Mouse (Mus musculus): ENCODE measurements around the gene Rnls. TPM values are rescaled to one million over a fixed set of nuclear protein-coding genes. Genes with fewer than 3 reads are reported as not detected.

Rnls gene
- polyA plus RNA-seq, 1 experiment, result 1.0 TPM

DNA sequence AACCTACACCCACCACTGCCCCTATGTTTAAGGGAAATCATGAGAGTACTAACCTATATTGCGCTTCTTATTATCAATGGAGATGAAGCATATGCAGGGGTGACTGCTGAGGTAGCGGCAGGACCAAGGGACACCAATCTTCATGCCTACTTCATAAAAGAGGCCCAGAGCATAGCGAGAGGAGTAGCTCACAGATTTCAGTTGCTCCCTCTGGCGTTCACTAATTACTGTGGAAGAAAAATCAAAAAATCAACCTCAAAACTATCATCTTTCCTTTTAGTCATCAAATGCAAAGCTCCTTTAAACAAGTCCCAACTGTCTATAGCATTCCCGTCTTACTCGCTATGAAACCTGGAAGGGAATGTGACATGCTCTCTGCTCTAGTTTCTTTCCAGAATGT is 189.7 kb downstream of the Rnls start:
- no peak for DNase-seq (ENCODE audit: extremely low spot score in 1 of 2, low spot score in 1 of 2)

DNA sequence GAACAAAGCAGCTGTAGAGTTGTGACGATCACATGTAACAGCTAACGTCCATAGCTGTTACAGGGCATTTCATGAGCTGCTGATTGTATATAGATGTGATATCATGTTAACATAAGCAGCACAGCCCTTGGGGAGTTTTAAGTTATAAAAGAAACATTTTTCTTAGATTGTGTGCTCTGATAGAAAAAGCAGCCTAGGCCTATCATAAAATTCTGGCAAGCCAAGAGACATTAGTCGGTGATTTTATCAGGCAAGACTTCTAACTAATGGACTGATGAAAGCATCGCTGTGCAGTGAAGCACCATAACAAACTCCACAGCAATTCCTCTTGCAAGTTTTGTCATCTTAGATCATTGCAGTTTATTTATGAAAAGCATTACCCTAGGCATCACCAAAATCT is 190.9 kb downstream of the Rnls start:
- no peak for DNase-seq (ENCODE audit: extremely low spot score in 1 of 2, low spot score in 1 of 2)

DNA sequence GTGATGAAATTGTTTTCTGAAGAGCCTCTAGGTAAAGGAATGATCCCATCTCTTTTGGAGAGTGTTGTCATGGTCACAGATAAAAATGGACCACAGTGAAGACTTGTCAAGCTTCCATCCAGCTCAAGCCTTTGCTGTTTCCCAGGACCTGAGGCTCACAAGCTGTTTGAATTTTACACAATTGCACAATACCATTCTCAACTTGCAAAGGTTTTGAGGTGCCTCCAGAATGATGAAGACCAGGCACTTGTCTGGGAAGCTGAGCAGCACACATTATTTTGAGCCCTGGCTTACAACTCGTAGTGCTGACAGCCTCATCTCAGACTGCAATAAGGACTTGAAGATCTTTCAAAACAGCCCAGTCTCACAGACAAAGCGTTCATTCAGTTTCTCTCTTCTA is 200.0 kb downstream of the Rnls start:
- DNase-seq (ENCODE audit: extremely low spot score in 1 of 2, low spot score in 1 of 2), result no peak

DNA sequence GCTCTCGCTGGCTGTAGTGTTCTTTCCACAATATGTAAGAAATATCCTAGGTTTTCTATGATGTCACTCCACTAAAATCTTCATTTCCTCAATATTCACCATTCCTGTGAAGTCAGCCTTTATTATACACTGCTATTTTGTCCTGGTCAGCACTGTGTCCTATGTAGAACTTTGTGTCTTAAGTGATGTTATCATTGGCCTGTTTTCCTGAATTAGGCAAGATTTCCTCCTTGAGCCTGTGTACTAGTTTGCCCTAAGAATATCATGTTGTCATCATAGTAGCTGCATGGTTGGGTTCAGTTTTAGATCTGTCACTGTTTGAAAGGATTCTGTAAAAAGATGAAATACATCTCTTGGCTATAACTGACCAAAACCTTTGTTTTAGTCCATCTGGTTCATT is 203.3 kb downstream of the Rnls start:
- DNase-seq (ENCODE audit: extremely low spot score in 1 of 2, low spot score in 1 of 2), result no peak

DNA sequence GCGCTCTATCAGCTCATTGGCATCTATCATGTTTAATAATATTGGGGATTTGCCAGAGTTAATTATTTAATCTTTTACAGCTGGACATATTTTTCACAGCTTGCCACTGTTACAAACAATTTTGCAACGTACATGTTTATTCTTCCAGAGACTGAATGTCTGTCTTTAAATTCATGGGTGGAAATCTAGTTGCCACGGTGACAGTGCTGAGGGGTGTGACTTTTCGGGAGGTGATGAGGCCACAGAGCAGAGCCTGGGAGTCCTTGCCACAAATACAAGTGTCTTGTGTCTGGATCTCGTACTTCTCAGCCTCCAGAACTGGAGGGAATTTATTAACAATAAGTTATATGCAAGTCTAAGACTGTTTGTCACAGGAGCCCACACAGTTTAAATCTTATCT is 212.5 kb downstream of the Rnls start:
- no peak for DNase-seq (ENCODE audit: extremely low spot score in 1 of 2, low spot score in 1 of 2)

DNA sequence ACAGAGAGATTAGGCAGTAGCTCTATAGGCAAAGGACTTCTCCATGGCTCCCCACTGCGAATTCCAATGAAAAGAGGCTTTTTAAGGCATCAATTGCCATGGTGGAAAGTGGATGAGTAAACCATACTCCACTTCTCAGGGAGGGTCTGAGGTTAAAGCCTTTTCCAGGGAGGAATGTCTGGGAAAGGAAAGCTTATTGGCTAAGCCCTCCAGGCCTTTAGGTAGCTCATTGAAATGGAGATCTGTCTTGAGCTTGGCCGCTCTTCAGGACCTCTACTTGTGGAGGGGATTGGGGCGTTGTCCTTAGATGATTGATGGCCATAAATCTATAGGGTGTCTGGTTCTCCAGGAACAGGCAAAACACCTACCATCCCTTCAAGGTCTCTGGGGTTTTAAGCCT is 213.2 kb downstream of the Rnls start:
- no peak for DNase-seq (ENCODE audit: extremely low spot score in 1 of 2, low spot score in 1 of 2)

DNA sequence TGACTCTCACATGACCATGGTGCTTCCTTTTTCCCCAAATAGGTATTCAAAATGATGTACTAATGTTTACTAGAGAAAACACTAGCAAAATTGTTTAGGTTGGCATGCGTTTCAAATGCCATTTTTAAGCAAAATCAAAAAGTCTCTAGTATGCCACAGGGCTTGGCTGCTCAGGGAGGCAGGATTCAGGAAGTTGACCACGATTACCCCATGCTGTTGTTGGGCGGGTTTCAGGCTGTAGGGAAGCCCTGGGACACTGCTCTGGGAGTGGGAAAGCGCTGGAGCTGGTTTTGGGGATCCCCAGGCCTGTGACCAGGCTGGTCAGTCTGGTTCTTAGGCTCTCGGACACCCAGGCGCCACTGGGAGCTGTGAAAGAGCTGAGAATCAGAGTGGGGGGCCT is 213.7 kb downstream of the Rnls start:
- no peak for DNase-seq (ENCODE audit: extremely low spot score in 1 of 2, low spot score in 1 of 2)

DNA sequence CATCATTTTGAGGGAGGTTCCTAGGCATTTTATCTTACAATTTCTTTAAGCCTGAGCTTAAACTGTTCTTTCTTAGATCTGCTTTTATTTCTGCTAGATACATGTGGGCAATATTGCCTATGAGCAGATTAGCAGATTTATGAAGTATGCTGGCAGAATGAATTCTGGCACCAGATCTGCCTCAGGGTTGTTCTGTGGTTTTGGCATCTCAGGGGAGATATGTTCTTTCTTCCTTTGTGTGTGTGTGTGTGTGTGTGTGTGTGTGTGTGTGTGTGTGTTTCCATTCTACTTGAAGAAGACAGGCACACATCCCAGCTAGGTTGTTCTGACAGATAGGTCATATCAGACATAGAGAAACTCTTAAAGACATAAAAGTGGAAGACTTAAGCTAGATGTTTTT is 218.1 kb downstream of the Rnls start:
- DNase-seq (ENCODE audit: extremely low spot score in 1 of 2, low spot score in 1 of 2), result no peak

DNA sequence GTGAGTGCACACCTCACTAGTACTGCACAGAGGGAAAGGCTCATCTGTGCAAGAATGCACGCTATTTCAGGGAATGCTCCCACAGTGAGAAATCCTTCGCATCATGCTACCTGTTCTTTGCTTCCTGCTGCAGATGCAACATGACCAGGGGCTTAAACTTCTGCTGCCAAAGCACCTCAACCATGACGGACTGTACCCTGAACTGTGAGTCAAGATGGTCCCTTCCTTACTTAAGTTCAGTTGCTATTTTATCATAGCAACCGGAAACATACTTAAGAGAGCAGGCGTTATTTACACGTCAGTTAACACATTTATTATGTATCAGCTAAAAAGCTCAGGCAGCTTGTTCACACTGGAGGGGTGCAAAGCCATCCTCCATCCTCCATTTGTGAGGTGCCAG is 222.2 kb downstream of the Rnls start:
- DNase-seq (ENCODE audit: extremely low spot score in 1 of 2, low spot score in 1 of 2), result no peak

DNA sequence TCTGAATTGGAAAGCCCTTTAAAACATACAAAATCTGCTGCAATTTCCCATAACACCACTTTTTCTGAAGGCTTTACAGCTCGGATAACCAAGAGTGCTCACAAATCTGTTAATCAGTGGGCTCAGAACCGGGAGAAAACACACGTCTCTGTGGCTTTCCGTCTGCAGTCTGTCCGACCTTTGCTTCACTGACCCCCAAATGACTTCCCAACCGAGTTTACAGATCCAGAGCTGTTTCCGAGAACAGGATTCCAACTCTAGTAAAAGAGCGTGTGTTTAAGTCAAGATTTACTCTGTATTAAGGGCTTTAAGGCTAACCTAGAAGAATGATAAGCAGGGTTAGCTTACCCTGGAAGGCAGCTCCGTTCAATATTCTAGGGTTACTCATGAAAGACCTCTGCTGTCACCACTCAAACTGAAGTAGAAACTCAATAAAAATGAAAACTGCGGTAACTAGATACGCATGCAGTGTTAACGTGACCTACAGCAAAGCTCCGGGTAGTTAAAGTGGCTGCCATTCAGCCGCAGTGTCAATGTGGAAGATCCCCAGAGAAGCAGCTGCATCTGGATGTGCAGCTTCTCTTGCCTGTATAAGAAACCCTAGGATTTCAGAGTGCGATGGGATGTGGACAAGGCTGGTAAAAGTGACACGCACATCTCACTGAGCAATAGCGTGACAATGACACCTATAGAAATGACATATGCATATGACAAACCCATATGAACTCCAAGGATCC is 224.4 kb downstream of the Rnls start:
- no peak for DNase-seq (ENCODE audit: extremely low spot score in 1 of 2, low spot score in 1 of 2)

DNA sequence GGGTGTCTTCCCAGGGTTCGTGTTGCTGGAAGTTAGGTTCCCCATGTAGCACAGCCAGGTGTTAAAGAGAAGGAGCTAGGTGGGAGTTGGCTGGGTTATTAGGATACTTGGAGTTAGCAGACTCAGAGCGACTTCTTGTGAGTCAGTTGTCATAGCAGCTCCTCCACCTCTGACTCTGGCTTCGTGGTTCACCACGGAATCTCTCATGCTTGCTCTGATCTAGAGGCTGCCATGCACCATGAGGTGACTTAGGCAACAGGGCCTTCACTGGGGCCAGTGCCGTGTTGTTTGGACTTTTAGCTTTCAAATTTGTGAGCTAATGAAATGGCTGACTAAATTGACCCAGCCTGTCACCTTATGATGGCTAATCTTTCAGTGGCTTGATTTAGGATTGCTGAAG is 227.3 kb downstream of the Rnls start:
- DNase-seq (ENCODE audit: extremely low spot score in 1 of 2, low spot score in 1 of 2), result no peak

DNA sequence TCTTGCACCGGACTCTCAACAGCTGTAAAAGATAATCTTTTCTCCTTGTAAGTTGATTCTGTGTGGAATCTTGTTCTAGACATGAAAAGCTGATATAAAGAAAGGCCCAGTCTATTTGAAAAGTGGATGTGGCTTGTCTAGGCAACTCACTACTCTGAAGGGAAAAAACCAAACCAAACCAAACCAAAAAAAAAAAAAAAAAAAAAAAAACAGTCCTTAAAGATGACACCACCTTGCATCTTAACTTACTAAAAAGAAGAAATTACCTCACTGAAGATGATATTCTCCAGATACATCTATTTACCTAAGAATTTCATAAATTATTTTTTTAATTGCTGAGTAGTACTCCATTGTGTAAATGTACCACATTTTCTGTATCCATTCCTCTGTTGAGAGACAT is 230.2 kb downstream of the Rnls start:
- DNase-seq (ENCODE audit: extremely low spot score in 1 of 2, low spot score in 1 of 2), result no peak

DNA sequence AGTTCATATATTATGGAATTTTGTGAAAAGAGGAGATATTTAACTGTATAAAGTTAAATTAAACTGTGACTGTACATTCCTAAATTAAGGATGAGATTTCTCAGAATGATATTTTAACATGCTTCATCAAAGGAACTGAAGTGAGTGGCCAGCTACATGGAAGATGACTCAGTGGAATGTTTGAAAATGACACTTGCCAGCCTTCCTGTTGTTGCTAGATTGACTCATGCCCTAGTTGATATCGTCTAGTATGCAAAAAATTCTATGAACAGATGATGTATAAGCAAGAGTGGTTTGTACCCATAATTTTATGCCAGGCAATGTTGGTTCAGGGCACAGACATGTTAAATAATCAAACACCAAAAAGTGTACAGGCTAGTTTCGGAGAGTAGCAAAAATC is 232.2 kb downstream of the Rnls start:
- DNase-seq (ENCODE audit: extremely low spot score in 1 of 2, low spot score in 1 of 2), result peak in 1 of 2 experiments; percentile 3

DNA sequence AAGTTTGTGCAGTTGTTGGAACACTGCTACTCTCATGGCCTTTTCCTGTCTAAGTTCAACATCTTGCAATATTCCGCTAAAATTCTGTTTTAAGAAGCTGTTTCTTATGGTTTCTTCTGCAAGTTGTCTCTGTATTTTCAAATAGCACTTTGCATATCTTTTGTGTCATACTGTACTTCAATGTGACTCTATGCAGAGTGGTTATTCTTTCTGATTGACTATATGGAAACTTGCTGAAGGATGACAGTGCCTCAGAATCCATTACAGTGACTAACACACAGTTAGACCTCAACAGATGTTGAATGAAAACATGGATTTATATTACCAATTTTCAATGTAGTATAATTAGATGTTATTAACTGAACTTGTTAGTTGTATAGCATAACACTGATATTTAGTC is 232.9 kb downstream of the Rnls start:
- no peak for DNase-seq (ENCODE audit: extremely low spot score in 1 of 2, low spot score in 1 of 2)

DNA sequence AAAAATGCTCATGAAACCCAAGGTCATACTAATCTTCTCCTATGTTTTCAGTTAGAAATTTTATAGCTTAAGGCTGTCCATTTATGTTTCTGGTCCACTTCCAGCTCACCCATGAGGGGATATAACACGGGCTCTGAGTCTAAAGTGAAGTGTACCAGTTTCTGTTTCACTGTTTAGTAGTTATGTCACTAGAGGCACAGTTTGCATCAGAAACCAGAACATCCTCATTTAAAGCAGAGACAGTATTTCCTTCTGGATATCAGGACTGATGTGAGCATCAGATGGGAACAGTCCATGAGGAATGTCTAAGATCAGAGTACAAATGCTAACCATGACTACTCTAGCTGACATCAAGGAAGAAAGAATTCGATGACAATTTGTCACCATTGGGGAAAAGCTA is 233.9 kb downstream of the Rnls start:
- no peak for DNase-seq (ENCODE audit: extremely low spot score in 1 of 2, low spot score in 1 of 2)

DNA sequence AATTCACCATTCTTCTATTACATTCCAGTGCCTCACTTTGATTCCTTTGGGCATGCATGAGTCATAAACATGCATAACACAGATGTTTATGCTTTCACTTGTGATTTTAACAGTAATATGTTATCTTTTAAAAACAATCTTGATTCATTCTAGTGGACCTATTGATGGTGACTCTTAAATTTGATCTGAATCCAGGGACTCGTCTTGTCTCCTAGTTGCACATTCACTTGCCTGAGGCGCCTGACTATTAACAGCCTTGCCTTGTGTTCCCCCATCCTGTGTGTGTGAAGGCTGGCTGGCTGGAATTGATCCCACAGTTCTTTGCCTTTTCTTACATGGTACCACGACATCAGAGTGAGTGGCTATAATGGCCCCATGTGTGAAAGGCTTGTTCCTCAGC is 243.7 kb downstream of the Rnls start:
- DNase-seq (ENCODE audit: extremely low spot score in 1 of 2, low spot score in 1 of 2), result no peak

DNA sequence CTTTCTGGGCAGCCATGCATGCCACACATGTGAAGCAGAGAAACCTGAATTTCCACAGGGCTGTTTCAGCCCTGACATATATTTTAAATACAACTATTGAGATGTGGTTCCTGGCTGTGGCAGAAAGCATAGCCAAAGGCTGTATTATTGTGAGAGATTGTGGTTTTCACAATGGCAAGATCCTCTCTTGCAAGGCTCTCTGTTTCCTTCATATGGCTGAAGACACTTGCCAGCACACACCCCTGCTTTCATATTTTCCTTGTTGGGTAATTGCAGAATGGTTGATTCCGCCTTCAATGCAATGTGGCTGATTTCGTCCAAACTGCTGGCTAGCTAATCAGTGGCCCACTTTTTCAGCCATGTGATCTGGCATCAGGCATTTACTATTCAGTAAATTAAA is 248.9 kb downstream of the Rnls start:
- DNase-seq (ENCODE audit: extremely low spot score in 1 of 2, low spot score in 1 of 2), result no peak

DNA sequence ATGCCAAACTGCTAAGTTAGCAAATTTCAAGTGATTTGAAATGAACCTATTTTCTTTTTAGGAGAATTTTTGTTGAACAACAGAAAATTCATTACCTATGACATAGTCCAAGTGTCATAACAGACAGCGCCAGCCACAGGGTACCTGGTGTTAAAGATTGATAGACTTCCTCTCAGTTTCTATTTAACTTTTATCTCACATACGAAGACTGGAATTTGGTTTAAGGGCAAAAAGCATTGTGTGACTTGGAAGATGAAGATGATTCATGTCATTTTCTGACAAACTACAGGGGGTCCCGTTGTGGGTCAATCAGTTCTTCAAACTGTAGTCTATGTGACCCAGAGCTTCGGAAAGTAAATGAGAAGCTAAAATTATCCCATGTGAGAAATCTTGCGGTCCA is 254.8 kb downstream of the Rnls start:
- no peak for DNase-seq (ENCODE audit: extremely low spot score in 1 of 2, low spot score in 1 of 2)

DNA sequence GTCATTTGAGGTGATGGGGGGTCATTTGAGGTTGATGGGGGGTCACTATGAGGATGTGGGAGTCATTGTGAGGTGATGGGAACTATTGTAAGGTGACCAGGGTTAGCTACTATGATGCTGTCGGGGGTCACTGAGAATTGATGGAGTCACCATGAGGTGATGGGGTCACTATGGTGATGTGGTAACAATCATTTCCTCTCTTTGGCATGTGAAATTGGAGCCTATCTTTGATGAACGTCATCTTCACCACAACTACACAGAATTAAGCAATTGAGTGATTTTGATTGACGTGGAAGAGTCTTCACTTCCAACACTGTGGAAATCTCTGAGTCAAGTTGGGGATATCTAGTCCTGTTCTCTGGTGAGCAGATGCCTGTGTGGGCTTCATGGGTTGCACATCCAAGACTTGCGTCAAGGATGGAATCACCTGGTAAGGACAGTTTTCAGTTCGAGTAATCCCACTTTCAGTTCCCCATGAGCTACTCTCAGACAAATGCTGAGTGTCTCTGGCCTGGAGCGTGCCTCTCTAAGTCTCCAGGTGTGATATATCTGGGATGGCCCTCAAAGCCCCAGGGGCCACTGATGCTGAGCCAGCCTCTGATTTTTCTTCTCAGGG is 269.4 kb downstream of the Rnls start:
- no peak for DNase-seq (ENCODE audit: extremely low spot score in 1 of 2, low spot score in 1 of 2)

DNA sequence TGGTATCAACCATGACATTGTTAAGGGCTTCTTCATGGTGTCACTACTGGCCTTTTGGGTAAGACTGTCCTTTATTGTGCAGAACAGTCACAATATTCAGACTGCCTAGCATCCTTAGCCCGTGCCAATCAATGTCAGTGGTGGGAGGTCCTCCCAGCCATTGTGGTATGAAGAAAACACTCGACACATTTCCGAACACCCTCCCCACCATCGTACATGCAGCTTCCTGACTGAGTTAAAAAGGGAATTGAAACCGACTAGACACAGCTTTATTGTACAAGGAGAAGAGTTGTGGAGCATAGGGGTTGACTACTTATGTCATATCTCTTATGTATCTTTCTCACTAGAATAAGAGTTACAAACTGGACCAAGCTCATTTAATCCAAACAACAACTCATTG is 272.1 kb downstream of the Rnls start:
- no peak for DNase-seq (ENCODE audit: extremely low spot score in 1 of 2, low spot score in 1 of 2)

DNA sequence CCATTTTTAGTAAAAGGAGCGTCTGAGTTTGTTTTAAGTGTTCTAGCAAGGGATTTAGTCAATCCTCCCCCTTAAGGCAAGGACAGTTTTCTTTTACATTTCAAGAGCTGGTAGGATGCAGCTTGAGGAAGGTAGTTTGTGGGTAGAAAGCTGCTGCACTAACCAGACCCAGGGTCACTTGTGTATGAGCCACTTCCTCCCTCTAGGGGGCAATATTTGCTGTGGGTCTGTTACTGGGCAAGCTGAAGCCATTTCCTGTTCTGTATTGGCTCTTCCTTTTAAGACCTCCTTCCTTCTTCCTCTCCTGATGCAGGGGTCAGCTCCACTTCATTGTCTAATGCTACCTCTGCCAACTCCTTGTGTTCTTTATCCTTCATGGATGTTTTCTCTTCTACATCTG is 273.2 kb downstream of the Rnls start:
- DNase-seq (ENCODE audit: extremely low spot score in 1 of 2, low spot score in 1 of 2), result no peak

DNA sequence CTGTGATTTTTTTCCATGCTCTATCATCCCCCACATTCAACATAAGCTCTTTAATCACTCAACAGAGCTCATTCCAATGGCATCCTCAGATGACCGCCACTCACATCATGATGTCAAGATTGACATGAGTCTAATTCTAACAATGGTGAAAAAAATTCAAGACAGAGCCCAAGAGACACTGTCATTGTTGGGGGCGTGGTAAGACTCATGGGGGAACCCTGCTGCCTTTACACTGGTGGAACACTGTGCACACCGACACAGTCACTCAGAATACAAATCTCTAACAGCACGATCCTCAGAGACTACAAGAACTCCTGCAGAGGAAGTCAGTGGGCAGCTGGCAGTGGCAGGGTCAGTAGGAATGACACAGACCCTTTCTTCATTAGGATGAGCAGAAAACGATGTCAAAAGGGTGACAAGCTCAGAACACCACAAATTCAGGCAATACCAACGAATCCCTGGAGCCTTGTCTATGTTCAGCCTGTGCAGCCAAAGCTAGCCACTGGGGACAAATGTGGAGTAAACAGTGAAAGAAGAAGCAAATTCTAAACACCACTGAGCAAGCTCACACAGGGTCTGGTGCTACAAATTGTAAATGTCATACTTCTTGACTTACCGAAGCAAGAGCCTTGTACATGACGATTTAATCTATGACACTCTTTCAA is 277.3 kb downstream of the Rnls start:
- no peak for DNase-seq (ENCODE audit: extremely low spot score in 1 of 2, low spot score in 1 of 2)

All from frontal cortex, adult 2 months (tissue).